Mouse (Mus musculus) liver, embryonic 14.5 days (tissue): ENCODE measurements around the gene Glul. TPM values are rescaled to one million over a fixed set of nuclear protein-coding genes. Genes with fewer than 3 reads are reported as not detected.
A peak's percentile ranks its signal among the peaks of the same experiment; 100 is the strongest.

Source experiments
- ATAC-seq: fragments of 200-750 bp; cut with Nextera tagmentation; 2 replicates; pipeline ENCODE4 v1.8.0; 2017; ENCODE audit warnings: moderate number of reproducible peaks, mild to moderate bottlenecking, moderate library complexity; ENCODE audit not compliant: insufficient read depth
- DNase-seq, 3 experiments: peaks; one replicate each; pipeline ENCODE4 v3.0.0-alpha.2; 2012 to 2013; ENCODE audit warnings: low read depth in 3 of 3, low spot score in 3 of 3
- H3K27ac ChIP-seq: fragments of 300-500 bp; sonication (generic); 2 replicates; pipeline ENCODE4 v1.5.1; 2014; ENCODE audit warnings: moderate library complexity, mild to moderate bottlenecking, control low read depth, inconsistent platforms
- H3K27me3 ChIP-seq: fragments of 300-500 bp; sonication (generic); 2 replicates; pipeline ENCODE4 v1.6.1; 2014; ENCODE audit warnings: mild to moderate bottlenecking, low read length, moderate library complexity; ENCODE audit not compliant: control insufficient read depth, insufficient read depth
- H3K36me3 ChIP-seq: fragments of 300-500 bp; sonication (generic); replicated peaks from 2 replicates; pipeline ENCODE4 v1.6.1; 2014; ENCODE audit warnings: low read depth; ENCODE audit not compliant: control insufficient read depth, insufficient read depth
- H3K4me1 ChIP-seq, 2 experiments: fragments of 200-500 bp in 1 of 2; fragments of 300-500 bp in 1 of 2; sonication (generic) in 1 of 2; replicated peaks; 2 replicates each; pipeline ENCODE4 v1.6.1; 2012 to 2014; ENCODE audit warnings: antibody characterized with exemption in 1 of 2, inconsistent platforms in 1 of 2, low read length in 1 of 2; ENCODE audit not compliant: control insufficient read depth in 2 of 2, insufficient read depth in 2 of 2
- H3K4me2 ChIP-seq: fragments of 300-500 bp; sonication (generic); 2 replicates; pipeline ENCODE4 v1.6.1; 2014; ENCODE audit warnings: low read depth, mild to moderate bottlenecking, control low read depth, moderate library complexity
- H3K4me3 ChIP-seq, 2 experiments: fragments of 200-500 bp in 1 of 2; fragments of 300-500 bp in 1 of 2; sonication (generic) in 1 of 2; 2 replicates each; pipeline ENCODE4 v1.5.1; 2012 to 2014; ENCODE audit warnings: low read depth in 2 of 2, low read length in 2 of 2, mild to moderate bottlenecking in 2 of 2, control low read depth in 1 of 2, inconsistent platforms in 1 of 2, moderate library complexity in 1 of 2; ENCODE audit not compliant: insufficient read depth in 1 of 2
- H3K9ac ChIP-seq: fragments of 300-500 bp; sonication (generic); replicated peaks from 2 replicates; pipeline ENCODE4 v1.6.1; 2014; ENCODE audit warnings: mild to moderate bottlenecking, control low read depth, moderate library complexity
- H3K9me3 ChIP-seq: fragments of 300-500 bp; sonication (generic); 2 replicates; pipeline ENCODE4 v1.6.1; 2016; ENCODE audit warnings: low read length, mixed read lengths; ENCODE audit not compliant: control insufficient read depth
- CTCF ChIP-seq: IDR thresholded peaks from 2 replicates; pipeline ENCODE4 v1.5.1; 2016; ENCODE audit warnings: antibody characterized with exemption, low read depth, control low read depth
- EP300 ChIP-seq: IDR thresholded peaks from 2 replicates; pipeline ENCODE4 v1.6.1; 2016; ENCODE audit warnings: antibody characterized with exemption, low read depth
- WGBS: fragments of 180-500 bp; shearing (Covaris S2); extraction: QIAGEN DNeasy Blood & Tissue Kit; methylation state at CpG from one replicate; pipeline ENCODE4 v1.1.7; 2014; ENCODE audit not compliant: insufficient replicate concordance; 5-methylcytosine and 5-hydroxymethylcytosine counted together
- polyA plus RNA-seq, 2 experiments: library from polyadenylated mRNA; depleted of rRNA in 1 of 2; stranded (reverse) in 1 of 2; unstranded in 1 of 2; fragments of >200 nt; fragmentation: Nextera tagmentation in 1 of 2; extraction: Ambion mirVana in 1 of 2; gene quantifications; 2 replicates each; pipeline versions ENCODE4 v1.2.1 to v1.2.3; 2012 to 2014

The Glul gene
- polyA plus RNA-seq, 2 experiments, result 71.1 to 103 TPM

GRCm38 (mm10) chr1:153909213-153909962 lies 9.6 kb downstream of the Glul start:
- H3K9me3 ChIP-seq, result no peaks in the 10 kb centered on the region
- H3K27ac ChIP-seq, result no peak overlapping the region
- 59% methylated on average over 10 of the region's 10 CpGs for WGBS
- H3K27me3 ChIP-seq, result no peaks in the 10 kb centered on the region
- no peak for ATAC-seq
- no peak for DNase-seq
- H3K9ac ChIP-seq, result no peak overlapping the region
- peaks cover 59% of the 10 kb centered on the region for H3K36me3 ChIP-seq
- TF ChIP-seq CTCF (no peak), EP300 (0 out of 2 replicates have a peak, but pooled peaks have one; percentile 2)
- H3K4me3 ChIP-seq, result no peak overlapping the region
- H3K4me1 ChIP-seq, result peaks cover 0 to 8% of the 10 kb centered on the region in 2 experiments; a peak in 2 of 4 replicates
- no peak overlapping the region for H3K4me2 ChIP-seq

DNA sequence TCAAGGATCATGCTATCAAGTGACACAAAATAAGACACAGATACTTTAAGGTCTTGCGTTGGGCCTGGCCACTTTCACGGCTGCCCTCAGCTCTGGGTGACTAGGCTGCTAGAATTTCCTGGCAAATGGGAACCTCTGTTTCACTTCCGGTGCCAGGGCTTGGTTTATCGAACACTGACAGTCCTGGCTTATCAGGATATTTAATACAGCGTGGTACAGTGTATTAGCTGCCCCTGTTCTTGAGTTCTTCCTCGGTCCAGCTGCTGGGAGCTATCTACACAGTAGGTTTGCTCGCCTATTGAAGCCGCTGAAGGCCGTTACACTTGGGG lies 10.2 kb downstream of the Glul start:
- H3K4me1 ChIP-seq, result peaks cover 0 to 8% of the 10 kb centered on the region in 2 experiments; a peak in 2 of 4 replicates
- peaks cover 54% of the 10 kb centered on the region for H3K36me3 ChIP-seq
- WGBS, result 64% methylated on average over 9 of the region's 9 CpGs
- TF ChIP-seq CTCF, result no peak
- 0 out of 2 replicates have a peak, but pooled peaks have one; percentile 5 for TF ChIP-seq EP300
- H3K27ac ChIP-seq, result no peak overlapping the region
- no peaks in the 10 kb centered on the region for H3K27me3 ChIP-seq
- H3K4me2 ChIP-seq, result no peak overlapping the region
- no peak overlapping the region for H3K4me3 ChIP-seq
- H3K9ac ChIP-seq, result no peak overlapping the region
- DNase-seq, result no peak
- ATAC-seq, result peak; percentile 58; the same call in 1 of the 2 replicates
- no peaks in the 10 kb centered on the region for H3K9me3 ChIP-seq

DNA sequence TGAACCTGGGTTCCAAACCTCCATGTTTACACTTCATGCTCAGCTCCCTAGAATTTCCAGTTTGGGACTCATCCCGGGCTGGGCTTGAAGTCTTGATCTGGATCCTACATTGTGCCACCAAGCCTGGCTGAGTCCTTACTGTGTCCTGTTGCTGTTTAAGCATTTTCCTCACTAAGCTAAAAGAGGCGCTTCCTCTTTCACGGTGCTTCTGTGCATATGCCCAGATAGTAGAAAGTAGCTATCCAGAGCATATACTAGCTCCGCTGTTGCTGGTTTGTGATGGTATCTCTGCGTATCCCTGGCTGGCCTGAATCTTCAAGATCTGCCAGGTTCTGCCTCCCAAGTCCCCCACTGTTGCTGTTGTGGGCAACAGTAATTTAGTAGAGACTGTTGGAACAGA lies 10.7 kb downstream of the Glul start:
- peak; percentile 2; the same call in 1 of the 2 replicates for ATAC-seq

GRCm38 (mm10) chr1:153911276-153911795 lies 11.6 kb downstream of the Glul start:
- Histone ChIP-seq H3K4me2 (no peak overlapping the region), H3K27me3 (no peaks in the 10 kb centered on the region), H3K4me3 (no peak overlapping the region), H3K9me3 (no peaks in the 10 kb centered on the region), H3K4me1 (peaks cover 0 to 8% of the 10 kb centered on the region in 2 experiments; a peak in 2 of 4 replicates), H3K36me3 (peaks cover 41% of the 10 kb centered on the region), H3K9ac (no peak overlapping the region), H3K27ac (no peak overlapping the region)
- 77% methylated on average over 6 of the region's 6 CpGs for WGBS
- DNase-seq, result no peak
- no peak for ATAC-seq
- TF ChIP-seq CTCF (no peak), EP300 (no peak)

More for the DNA sequence above, 10.7 kb downstream of the Glul start:
- H3K9me3 ChIP-seq, result no peaks in the 10 kb centered on the region
- no peak overlapping the region for H3K4me2 ChIP-seq
- TF ChIP-seq EP300 (no peak), CTCF (no peak)
- H3K4me3 ChIP-seq, result no peak overlapping the region
- peaks cover 0 to 8% of the 10 kb centered on the region in 2 experiments; a peak in 2 of 4 replicates for H3K4me1 ChIP-seq
- no peaks in the 10 kb centered on the region for H3K27me3 ChIP-seq
- no peak overlapping the region for H3K27ac ChIP-seq
- no peak for DNase-seq
- peaks cover 49% of the 10 kb centered on the region for H3K36me3 ChIP-seq
- 66% methylated on average over 5 of the region's 5 CpGs for WGBS
- no peak overlapping the region for H3K9ac ChIP-seq

DNA sequence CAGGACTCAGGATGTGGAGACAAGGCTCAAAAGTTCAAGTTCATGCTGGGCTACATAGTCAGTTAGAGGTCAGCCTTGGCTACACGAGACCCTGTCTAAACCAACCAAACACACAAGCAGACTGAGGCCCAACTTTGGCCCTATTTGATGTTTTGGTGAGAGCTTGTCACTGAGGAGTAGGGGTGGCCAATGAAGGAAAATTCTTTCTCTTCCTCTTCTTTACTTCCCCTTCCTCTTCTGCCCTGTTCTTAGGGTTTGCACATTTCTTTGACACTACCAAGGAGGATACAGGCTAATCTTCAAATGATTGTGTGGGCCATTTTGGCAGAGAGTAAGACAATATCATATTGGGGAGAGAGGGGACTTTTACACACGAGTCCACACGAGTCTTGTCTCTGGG lies 14.1 kb downstream of the Glul start:
- Histone ChIP-seq H3K27ac (no peak overlapping the region), H3K4me3 (no peak overlapping the region), H3K4me1 (peaks cover 0 to 8% of the 10 kb centered on the region in 2 experiments; a peak in 2 of 4 replicates), H3K9ac (no peak overlapping the region), H3K4me2 (no peak overlapping the region), H3K27me3 (no peaks in the 10 kb centered on the region), H3K9me3 (no peaks in the 10 kb centered on the region), H3K36me3 (peaks cover 16% of the 10 kb centered on the region)
- ATAC-seq, result no peak
- no peak for TF ChIP-seq EP300
- no peak for TF ChIP-seq CTCF
- DNase-seq, result no peak
- 55% methylated on average over 3 of the region's 3 CpGs for WGBS
